Comparison of ENCODE assay signal across 11 mouse cellular contexts in genomic region chrX:112524755-112525154, GRCm38 (mm10). TPM values are rescaled to one million over a fixed set of nuclear protein-coding genes. Genes with fewer than 3 reads are reported as not detected.
A peak's percentile ranks its signal among the peaks of the same experiment; 100 is the strongest.
DNase-seq lines count a peak whose midpoint lies in the region; ATAC-seq and TF ChIP-seq lines count a peak whose summit lies in the region.
"Had no signal": no experiment of that assay in that cellular context is flagged by ENCODE, and none has a peak within 500 bp of the region (broad histone marks: within the 10 kb centered on the region; RNA-seq: fewer than 3 reads in every experiment).

No protein-coding gene starts in this region.

- H3K4me3 ChIP-seq in kidney, embryonic 14.5 days (ENCODE audit: low read length) = no peak overlapping the region
- H3K4me3 ChIP-seq in CH12.LX (replicated peaks in 1 of 3; ENCODE audit: low read depth in 2 of 3, low read length in 2 of 3, poor library complexity in 1 of 3) = no peak overlapping the region
- H3K4me3 ChIP-seq: embryonic facial prominence, embryonic 13.5 days; limb, embryonic 12.5 days had no signal

- H3K4me1 ChIP-seq in kidney, embryonic 14.5 days (ENCODE audit: control insufficient read depth, insufficient read depth, low read length) = no peaks in the 10 kb centered on the region
- H3K4me1 ChIP-seq in CH12.LX (ENCODE audit: control insufficient read depth in 1 of 2, insufficient read depth in 2 of 2) = no peaks in the 10 kb centered on the region
- H3K4me1 ChIP-seq: embryonic facial prominence, embryonic 13.5 days; limb, embryonic 12.5 days had no signal

- WGBS in kidney, embryonic 14.5 days = 69% methylated on average over 1 of the region's 1 CpGs

- no peak overlapping the region for H3K27ac ChIP-seq in kidney, embryonic 14.5 days (ENCODE audit: low read depth, low read length)
- H3K27ac ChIP-seq in CH12.LX (ENCODE audit: insufficient read depth, low read depth) = no peak overlapping the region
- H3K27ac ChIP-seq: embryonic facial prominence, embryonic 13.5 days; limb, embryonic 12.5 days had no signal

- in situ Hi-C loops in CH12.LX (cut with MboI; ENCODE audit: low pct_ligation_motif_present, low pct_unique_long_range_greater_than_20kb, low sequenced_read_pairs) = loop anchor here (25.0 kb wide), 1 partner anchor 363 kb away; no protein-coding TSS in a partner anchor

- no peak overlapping the region for H3K9ac ChIP-seq in kidney, embryonic 14.5 days (ENCODE audit: low read depth, low read length)
- no peak overlapping the region for H3K9ac ChIP-seq in CH12.LX (ENCODE audit: insufficient read depth, low read depth)
- H3K9ac ChIP-seq: embryonic facial prominence, embryonic 13.5 days; limb, embryonic 12.5 days had no signal

- H3K36me3 ChIP-seq in kidney, embryonic 14.5 days (ENCODE audit: control insufficient read depth, insufficient read depth, low read length) = no peaks in the 10 kb centered on the region
- no peaks in the 10 kb centered on the region for H3K36me3 ChIP-seq in CH12.LX (replicated peaks in 1 of 2; ENCODE audit: control insufficient read depth in 1 of 2, insufficient read depth in 1 of 2, low read length in 1 of 2)
- H3K36me3 ChIP-seq: embryonic facial prominence, embryonic 13.5 days; limb, embryonic 12.5 days had no signal

- no peak overlapping the region for H3K4me2 ChIP-seq in kidney, embryonic 14.5 days (replicated peaks; ENCODE audit: low read depth, low read length)
- no peak overlapping the region for H3K4me2 ChIP-seq in CH12.LX (ENCODE audit: insufficient read depth, low read depth, poor library complexity, severe bottlenecking)
- H3K4me2 ChIP-seq: embryonic facial prominence, embryonic 13.5 days; limb, embryonic 12.5 days had no signal

- dilution Hi-C loops in CH12.LX (cut with MboI; ENCODE audit: extremely low pct_ligation_motif_present, extremely low pct_unique_long_range_greater_than_20kb, low sequenced_read_pairs) = no loop called here

- H3K79me2 ChIP-seq in CH12.LX (replicated peaks; ENCODE audit: control insufficient read depth, extremely low read depth, insufficient read depth, poor library complexity, severe bottlenecking) = no peaks in the 10 kb centered on the region

- DNase-seq in kidney, adult 18-20 months = no peak
- DNase-seq in CH12.LX (ENCODE audit: extremely low read depth) (peak; percentile 49), adipocyte (ENCODE audit: low spot score) (peak; percentile 30)
- peak; percentile 12 for DNase-seq in hindlimb bud, embryonic 11.5 days (ENCODE audit: extremely low spot score, low read depth, low spot score)
- peak; percentile 63 for DNase-seq in retina, postnatal 1 day
- DNase-seq in right cerebral cortex, postnatal 36 days (ENCODE audit: low spot score in 2 of 2) = no peak
- DNase-seq in urinary bladder, adult 2 months (ENCODE audit: low spot score) = no peak

- no peaks in the 10 kb centered on the region for H3K27me3 ChIP-seq in kidney, embryonic 14.5 days (ENCODE audit: control insufficient read depth, insufficient read depth, low read length)
- H3K27me3 ChIP-seq in CH12.LX (replicated peaks) = no peaks in the 10 kb centered on the region
- H3K27me3 ChIP-seq: embryonic facial prominence, embryonic 13.5 days; limb, embryonic 12.5 days had no signal

- no peaks in the 10 kb centered on the region for H3K9me3 ChIP-seq in kidney, embryonic 14.5 days (ENCODE audit: control insufficient read depth, low read length)
- no peaks in the 10 kb centered on the region for H3K9me3 ChIP-seq in CH12.LX (replicated peaks; ENCODE audit: low read length)
- H3K9me3 ChIP-seq: embryonic facial prominence, embryonic 13.5 days; limb, embryonic 12.5 days had no signal

- TF ChIP-seq POLR2A in CH12.LX (IDR thresholded peaks at IDR 0.05; ENCODE audit: low read depth, low read length) = no peak

- peak; percentile 49; the same call in 1 of the 2 replicates for ATAC-seq in kidney, embryonic 14.5 days (ENCODE audit: low FRiP score, low TSS enrichment)

- peak in 1 of 2 experiments; percentile 56; a peak in 2 of 4 replicates for TF ChIP-seq CTCF in CH12.LX (conservative IDR thresholded peaks at IDR 0.05 in 1 of 2, IDR thresholded peaks at IDR 0.05 in 1 of 2; ENCODE audit: low read depth in 2 of 2, low read length in 2 of 2)

- peak; percentile 53 for TF ChIP-seq RAD21 in CH12.LX (IDR thresholded peaks at IDR 0.05; ENCODE audit: low read depth, low read length)

- TF ChIP-seq EP300 in CH12.LX (IDR thresholded peaks at IDR 0.05; ENCODE audit: low read length) = no peak

TF ChIP-seq in CH12.LX, 34 proteins besides CTCF, POLR2A, EP300 and RAD21:
- TF ChIP-seq SMC3 (IDR thresholded peaks at IDR 0.05; ENCODE audit: low read depth, low read length) (peak; percentile 36), CHD2 (IDR thresholded peaks at IDR 0.05; ENCODE audit: low read length) (no peak), MAX (IDR thresholded peaks at IDR 0.05; ENCODE audit: low read length) (no peak), ZNF384 (IDR thresholded peaks at IDR 0.05; ENCODE audit: low read depth, low read length) (no peak), ZC3H11A (IDR thresholded peaks at IDR 0.05; ENCODE audit: low read depth, low read length) (no peak), KAT2A (IDR thresholded peaks at IDR 0.05; ENCODE audit: insufficient replicate concordance, low read length) (no peak)
TF ChIP-seq in CH12.LX: peak in this region for 1.

RNA-seq across cellular contexts. Expression of gene 2010106E10Rik, which starts 29.7 kb away (rescaled TPM):
- not detected in 2 replicates for polyA plus RNA-seq in kidney, embryonic 14.5 days (2014; fragmentation: Nextera tagmentation; extraction: Ambion mirVana)
- total RNA-seq in CH12.LX (2012; rRNA removed) (not detected in 2 replicates), CH12.LX (2014; rRNA removed) (not detected in 2 replicates)
- polyA plus RNA-seq in CH12.LX (2012; ENCODE audit: insufficient read length, low read depth) = not detected in 2 replicates
- 0.07 TPM in 1 of 2 replicates, not detected in the other for polyA plus RNA-seq in urinary bladder, adult 2 months (2012; rRNA removed)
- polyA plus RNA-seq: embryonic facial prominence, embryonic 13.5 days; limb, embryonic 12.5 days; testis, adult 2 months had no signal

Comparison
In these comparisons a context has a peak if more than half of its experiments do, and no peak if none do; other contexts are left out.
1. DNase-seq: peak in CH12.LX (single experiment), adipocyte (single experiment), hindlimb bud, embryonic 11.5 days (single experiment) and retina, postnatal 1 day (single experiment); none in kidney, adult 18-20 months (single experiment), right cerebral cortex, postnatal 36 days (0 of 2) and urinary bladder, adult 2 months (single experiment).